9 mouse cellular contexts compared by ENCODE assay signal in genomic region chr8:47287641-47288130, GRCm38 (mm10).
DNase-seq lines count a peak whose midpoint lies in the region; ATAC-seq and TF ChIP-seq lines count a peak whose summit lies in the region.
"Had no signal": no experiment of that assay in that cellular context is flagged by ENCODE, and none has a peak within 500 bp of the region (broad histone marks: within the 10 kb centered on the region; RNA-seq: fewer than 3 reads in every experiment).

No protein-coding gene starts in this region.

- no peak for TF ChIP-seq POLR2A in cortical plate, adult 2 months (IDR thresholded peaks at IDR 0.05; ENCODE audit: extremely low read depth, insufficient read depth, low read length)

- peak; percentile 28 for ATAC-seq in granulocyte monocyte progenitor cell, adult 5-6 weeks (replicated peaks; ENCODE audit: poor library complexity, severe bottlenecking)
- ATAC-seq in megakaryocyte-erythroid progenitor cell, adult 5-6 weeks (replicated peaks; ENCODE audit: low FRiP score, low TSS enrichment, poor library complexity, severe bottlenecking): no peak

- peaks cover 2% of the 10 kb centered on the region; the same call in 1 of the 2 replicates for H3K4me1 ChIP-seq in cortical plate, adult 2 months (ENCODE audit: control insufficient read depth, insufficient read depth, low read length)

- H3K4me3 ChIP-seq in cortical plate, adult 2 months (ENCODE audit: insufficient read depth, low read length): peak overlapping the region; percentile 97
- H3K4me3 ChIP-seq: myocyte had no signal

- TF ChIP-seq CTCF in cortical plate, adult 2 months (IDR thresholded peaks at IDR 0.05; ENCODE audit: extremely low read depth, insufficient read depth, low read length): no peak

- peak; percentile 32 for DNase-seq in urinary bladder, adult 2 months (ENCODE audit: low spot score)
- no peak for DNase-seq in urinary bladder, postnatal 10 days (ENCODE audit: low spot score)
- peak; percentile 56 to 69 for DNase-seq in kidney, postnatal 4 days
- DNase-seq in lung, postnatal 10 days: peak; percentile 34
- DNase-seq in right cerebral cortex, postnatal 4 days: peak; percentile 56

- peak overlapping the region; percentile 66 for H3K27ac ChIP-seq in cortical plate, adult 2 months (ENCODE audit: insufficient read depth, low read length)
